Comparison of ENCODE assay signal across 8 mouse cellular contexts in the genomic region with DNA sequence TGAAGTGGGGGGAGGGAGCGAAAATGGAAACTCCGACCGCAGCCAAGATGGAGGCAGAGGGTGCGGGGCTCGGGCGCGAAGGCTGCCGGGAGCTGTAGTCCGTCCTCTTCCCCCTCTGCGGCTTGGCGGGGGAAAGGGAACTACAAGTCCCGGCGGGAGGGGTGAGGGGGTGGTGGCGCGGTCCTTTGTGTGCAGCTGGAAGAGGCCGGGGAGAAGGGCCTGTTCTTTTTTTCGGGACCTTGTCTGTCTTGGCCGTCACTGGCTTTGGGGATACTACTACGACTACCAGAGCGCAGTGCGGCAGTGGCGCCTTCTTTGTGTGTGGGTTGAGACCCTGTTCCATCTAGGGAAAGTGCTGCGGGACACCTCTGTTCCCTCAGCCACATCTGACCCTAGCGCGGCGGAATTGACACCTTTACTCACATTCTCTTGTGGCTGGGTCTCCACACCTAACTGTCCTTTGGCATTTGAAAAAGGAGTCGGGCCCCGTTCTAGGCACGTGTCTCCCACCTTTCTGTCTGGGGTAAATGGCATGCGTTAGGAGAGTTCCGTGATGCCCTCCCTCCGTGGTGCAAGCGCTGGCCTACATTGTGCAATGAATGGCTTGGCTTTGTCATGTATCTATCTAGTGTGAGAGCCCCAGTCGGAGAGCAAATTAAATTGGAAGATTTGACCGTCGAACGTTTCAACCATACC. TPM values are rescaled to one million over a fixed set of nuclear protein-coding genes. Genes with fewer than 3 reads are reported as not detected.
DNase-seq lines count a peak whose midpoint lies in the region; ATAC-seq and TF ChIP-seq lines count a peak whose summit lies in the region.

No protein-coding gene starts in this region.

- H3K9ac ChIP-seq in embryonic facial prominence, embryonic 11.5 days (replicated peaks; ENCODE audit: low read length) = peak overlapping the region; percentile 96
- peak overlapping the region; percentile 89 for H3K9ac ChIP-seq in intestine, postnatal 0 days (ENCODE audit: low read depth, low read length)
- peak overlapping the region; percentile 99 for H3K9ac ChIP-seq in midbrain, embryonic 11.5 days (ENCODE audit: low read length)

- no peaks in the 10 kb centered on the region for H3K36me3 ChIP-seq in embryonic facial prominence, embryonic 11.5 days (replicated peaks; ENCODE audit: control insufficient read depth, insufficient read depth, low read depth, low read length)
- H3K36me3 ChIP-seq in intestine, postnatal 0 days (ENCODE audit: control insufficient read depth, insufficient read depth) = no peaks in the 10 kb centered on the region
- no peaks in the 10 kb centered on the region for H3K36me3 ChIP-seq in midbrain, embryonic 11.5 days (ENCODE audit: control insufficient read depth, insufficient read depth, low read length)

- peak; percentile 91 for DNase-seq in 3134 (ENCODE audit: extremely low read depth, insufficient read length, low spot score)
- DNase-seq in adrenal gland, postnatal 25 days = peak; percentile 90
- peak; percentile 96 for DNase-seq in embryonic facial prominence, embryonic 11.5 days (ENCODE audit: low spot score)
- peak; percentile 95 for DNase-seq in left cerebral cortex, postnatal 4 days
- DNase-seq in midbrain, embryonic 11.5 days (ENCODE audit: low spot score, missing footprints) = peak; percentile 99
- peak; percentile 87 for DNase-seq in skeletal muscle tissue, adult 2 months (ENCODE audit: low read depth, low spot score)

- no peaks in the 10 kb centered on the region for H3K4me1 ChIP-seq in embryonic facial prominence, embryonic 11.5 days (ENCODE audit: control insufficient read depth, insufficient read depth, low read length)
- H3K4me1 ChIP-seq in intestine, postnatal 0 days (replicated peaks; ENCODE audit: control insufficient read depth, insufficient read depth, low read length) = no peaks in the 10 kb centered on the region
- H3K4me1 ChIP-seq in midbrain, embryonic 11.5 days (ENCODE audit: control insufficient read depth, insufficient read depth, low read length) = peaks cover 3% of the 10 kb centered on the region; the same call in 1 of the 2 replicates

- peak overlapping the region; percentile 88 for H3K27ac ChIP-seq in embryonic facial prominence, embryonic 11.5 days (replicated peaks; ENCODE audit: low read depth, low read length)
- H3K27ac ChIP-seq in intestine, postnatal 0 days (ENCODE audit: low read depth, low read length) = peak overlapping the region; percentile 93
- peak overlapping the region; percentile 93 for H3K27ac ChIP-seq in midbrain, embryonic 11.5 days (ENCODE audit: low read depth, low read length)

- peak overlapping the region; percentile 71 for H3K4me2 ChIP-seq in embryonic facial prominence, embryonic 11.5 days (ENCODE audit: low read depth, low read length)
- peak overlapping the region; percentile 84 for H3K4me2 ChIP-seq in intestine, postnatal 0 days (replicated peaks; ENCODE audit: low read depth)
- peak overlapping the region; percentile 53 for H3K4me2 ChIP-seq in midbrain, embryonic 11.5 days

- intact Hi-C loops in left cerebral cortex, postnatal 4 days (cut with DNase I) = no loop called here

- H3K4me3 ChIP-seq in embryonic facial prominence, embryonic 11.5 days (ENCODE audit: low read depth, low read length) = peak overlapping the region; percentile 78
- peak overlapping the region; percentile 75 for H3K4me3 ChIP-seq in intestine, postnatal 0 days (ENCODE audit: low read depth, low read length)
- peak overlapping the region; percentile 90 for H3K4me3 ChIP-seq in midbrain, embryonic 11.5 days (ENCODE audit: low read depth, low read length)

- no peak for TF ChIP-seq CTCF in intestine, postnatal 0 days (IDR thresholded peaks at IDR 0.05; ENCODE audit: low read depth)

- WGBS in embryonic facial prominence, embryonic 11.5 days = under 1% methylated on average over 33 of the region's 37 CpGs
- WGBS in intestine, postnatal 0 days = under 1% methylated on average over 35 of the region's 37 CpGs
- WGBS in midbrain, embryonic 11.5 days = under 1% methylated on average over 36 of the region's 37 CpGs

- peak; percentile 93 for ATAC-seq in embryonic facial prominence, embryonic 11.5 days (replicated peaks; ENCODE audit: insufficient number of reproducible peaks, low FRiP score, low TSS enrichment, low read depth)
- peak; percentile 69 for ATAC-seq in granulocyte monocyte progenitor cell, adult 5-6 weeks (replicated peaks; ENCODE audit: poor library complexity, severe bottlenecking)
- peak; percentile 89 for ATAC-seq in intestine, postnatal 0 days
- peak; percentile 95 for ATAC-seq in midbrain, embryonic 11.5 days (ENCODE audit: low FRiP score)

- no peaks in the 10 kb centered on the region for H3K9me3 ChIP-seq in embryonic facial prominence, embryonic 11.5 days (replicated peaks; ENCODE audit: control insufficient read depth, low read length)
- H3K9me3 ChIP-seq in intestine, postnatal 0 days (ENCODE audit: control insufficient read depth) = no peaks in the 10 kb centered on the region
- no peaks in the 10 kb centered on the region for H3K9me3 ChIP-seq in midbrain, embryonic 11.5 days (ENCODE audit: control insufficient read depth, low read length)

- H3K27me3 ChIP-seq in embryonic facial prominence, embryonic 11.5 days (ENCODE audit: control insufficient read depth, insufficient read depth, low read length) = no peaks in the 10 kb centered on the region
- no peaks in the 10 kb centered on the region for H3K27me3 ChIP-seq in intestine, postnatal 0 days (replicated peaks; ENCODE audit: control insufficient read depth, insufficient read depth, low read length)
- no peaks in the 10 kb centered on the region for H3K27me3 ChIP-seq in midbrain, embryonic 11.5 days (ENCODE audit: control insufficient read depth, insufficient read depth, low read length)

RNA-seq across cellular contexts. Expression of a gene that starts 0.9 kb away (rescaled TPM):
- 371 and 419 TPM in 2 replicates for total RNA-seq in adrenal gland, postnatal 25 days (2021)
- 530 and 576 TPM in 2 replicates for polyA plus RNA-seq in embryonic facial prominence, embryonic 11.5 days (2014; fragmentation: Nextera tagmentation; extraction: Ambion mirVana)
- total RNA-seq in granulocyte monocyte progenitor cell, adult 5-6 weeks (2014; fragmentation: Nextera tagmentation) = 257 and 283 TPM in 2 replicates
- total RNA-seq in granulocyte monocyte progenitor cell, adult 5-6 weeks (2017) = 739 and 762 TPM in 2 replicates
- polyA plus RNA-seq in intestine, postnatal 0 days (2015; fragmentation: Nextera tagmentation; extraction: Ambion mirVana) = 113 and 126 TPM in 2 replicates
- total RNA-seq in left cerebral cortex, postnatal 4 days (2021) = 100 to 1,000 TPM; 324 to 349 TPM
- polyA plus RNA-seq in midbrain, embryonic 11.5 days (2014; fragmentation: Nextera tagmentation; extraction: Ambion mirVana) = 522 and 609 TPM in 2 replicates

RNA-seq across cellular contexts. Expression of a gene that starts 25.6 kb away (rescaled TPM):
- total RNA-seq in adrenal gland, postnatal 25 days (2021) = 66.1 and 80.1 TPM in 2 replicates
- 71.2 and 76.7 TPM in 2 replicates for polyA plus RNA-seq in embryonic facial prominence, embryonic 11.5 days (2014; fragmentation: Nextera tagmentation; extraction: Ambion mirVana)
- 46.0 and 64.7 TPM in 2 replicates for total RNA-seq in granulocyte monocyte progenitor cell, adult 5-6 weeks (2014; fragmentation: Nextera tagmentation)
- 23.7 and 25.1 TPM in 2 replicates for total RNA-seq in granulocyte monocyte progenitor cell, adult 5-6 weeks (2017)
- polyA plus RNA-seq in intestine, postnatal 0 days (2015; fragmentation: Nextera tagmentation; extraction: Ambion mirVana) = 36.6 and 37.4 TPM in 2 replicates
- total RNA-seq in left cerebral cortex, postnatal 4 days (2021) = 10 to 100 TPM; 91.5 to 98.7 TPM
- 108 and 116 TPM in 2 replicates for polyA plus RNA-seq in midbrain, embryonic 11.5 days (2014; fragmentation: Nextera tagmentation; extraction: Ambion mirVana)

RNA-seq across cellular contexts. Expression of a gene that starts 37.0 kb away (rescaled TPM):
- 35.6 and 60.0 TPM in 2 replicates for total RNA-seq in adrenal gland, postnatal 25 days (2021)
- polyA plus RNA-seq in embryonic facial prominence, embryonic 11.5 days (2014; fragmentation: Nextera tagmentation; extraction: Ambion mirVana) = 122 and 127 TPM in 2 replicates
- 55.9 and 90.5 TPM in 2 replicates for total RNA-seq in granulocyte monocyte progenitor cell, adult 5-6 weeks (2014; fragmentation: Nextera tagmentation)
- 69.0 and 97.7 TPM in 2 replicates for total RNA-seq in granulocyte monocyte progenitor cell, adult 5-6 weeks (2017)
- 40.1 and 42.9 TPM in 2 replicates for polyA plus RNA-seq in intestine, postnatal 0 days (2015; fragmentation: Nextera tagmentation; extraction: Ambion mirVana)
- 100 to 1,000 TPM; 191 to 214 TPM for total RNA-seq in left cerebral cortex, postnatal 4 days (2021)
- polyA plus RNA-seq in midbrain, embryonic 11.5 days (2014; fragmentation: Nextera tagmentation; extraction: Ambion mirVana) = 159 and 167 TPM in 2 replicates

RNA-seq across cellular contexts. Expression of a gene that starts 52.7 kb away (rescaled TPM):
- not detected in 2 replicates for total RNA-seq in adrenal gland, postnatal 25 days (2021)
- polyA plus RNA-seq in embryonic facial prominence, embryonic 11.5 days (2014; fragmentation: Nextera tagmentation; extraction: Ambion mirVana) = 0.56 TPM in 1 of 2 replicates, not detected in the other
- not detected in 2 replicates for total RNA-seq in granulocyte monocyte progenitor cell, adult 5-6 weeks (2014; fragmentation: Nextera tagmentation)
- not detected in 2 replicates for total RNA-seq in granulocyte monocyte progenitor cell, adult 5-6 weeks (2017)
- polyA plus RNA-seq in intestine, postnatal 0 days (2015; fragmentation: Nextera tagmentation; extraction: Ambion mirVana) = not detected in 2 replicates
- total RNA-seq in left cerebral cortex, postnatal 4 days (2021) = not detected
- 0.19 TPM in 1 of 2 replicates, not detected in the other for polyA plus RNA-seq in midbrain, embryonic 11.5 days (2014; fragmentation: Nextera tagmentation; extraction: Ambion mirVana)

RNA-seq across cellular contexts. Expression of a gene that starts 57.2 kb away (rescaled TPM):
- not detected in 2 replicates for total RNA-seq in adrenal gland, postnatal 25 days (2021)
- 0.15 and 0.20 TPM in 2 replicates for polyA plus RNA-seq in embryonic facial prominence, embryonic 11.5 days (2014; fragmentation: Nextera tagmentation; extraction: Ambion mirVana)
- total RNA-seq in granulocyte monocyte progenitor cell, adult 5-6 weeks (2014; fragmentation: Nextera tagmentation) = not detected in 2 replicates
- not detected in 2 replicates for total RNA-seq in granulocyte monocyte progenitor cell, adult 5-6 weeks (2017)
- not detected in 2 replicates for polyA plus RNA-seq in intestine, postnatal 0 days (2015; fragmentation: Nextera tagmentation; extraction: Ambion mirVana)
- not detected for total RNA-seq in left cerebral cortex, postnatal 4 days (2021)
- polyA plus RNA-seq in midbrain, embryonic 11.5 days (2014; fragmentation: Nextera tagmentation; extraction: Ambion mirVana) = 0.04 and 0.19 TPM in 2 replicates

Comparison
In these comparisons a context has a peak if more than half of its experiments do, and no peak if none do; other contexts are left out.
1. Peak in every context shown above with its lines: DNase-seq, ATAC-seq, H3K4me3 ChIP-seq and H3K27ac ChIP-seq.